Mouse (Mus musculus): ENCODE data around the gene Tdg.

Tdg gene

GRCm38 (mm10) chr10:82663289-82663688, 33.7 kb downstream of the Tdg start:
- DNase-seq (ENCODE audit: low spot score) = no peak

- no peak for DNase-seq (ENCODE audit: low spot score)
Measured at GRCm38 (mm10) chr10:82665951-82666350, 36.3 kb downstream of the Tdg start.

GRCm38 (mm10) chr10:82666436-82667234, 37.0 kb downstream of the Tdg start:
- peak; percentile 69 for DNase-seq (ENCODE audit: low spot score)

DNA sequence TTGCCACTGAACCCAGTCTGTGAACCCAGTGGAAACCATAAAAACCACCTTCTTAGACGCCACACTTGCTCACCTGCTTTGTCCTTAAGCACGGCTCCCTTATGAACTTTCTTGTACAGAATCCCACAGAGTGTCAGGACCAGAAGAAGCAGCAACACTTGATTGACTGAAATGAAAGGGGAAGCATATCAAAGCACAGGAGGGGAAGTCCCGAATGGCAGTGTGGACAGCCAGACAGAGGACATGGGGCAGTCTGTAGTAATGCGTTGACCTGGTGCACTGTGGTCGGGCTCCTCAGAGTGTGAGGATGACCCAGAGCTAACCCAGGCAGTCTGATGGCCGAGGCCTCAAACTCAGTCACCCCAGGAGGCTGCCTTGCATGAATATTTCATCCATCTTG, 40.6 kb downstream of the Tdg start:
- no peak for DNase-seq (ENCODE audit: low spot score)

GRCm38 (mm10) chr10:82676949-82677348, 47.3 kb downstream of the Tdg start:
- no peak for DNase-seq (ENCODE audit: low spot score)

- DNase-seq (ENCODE audit: low spot score) = no peak
Measured at GRCm38 (mm10) chr10:82680769-82681168, 51.1 kb downstream of the Tdg start.

GRCm38 (mm10) chr10:82681639-82682038, 52.0 kb downstream of the Tdg start:
- no peak for DNase-seq (ENCODE audit: low spot score)

DNA sequence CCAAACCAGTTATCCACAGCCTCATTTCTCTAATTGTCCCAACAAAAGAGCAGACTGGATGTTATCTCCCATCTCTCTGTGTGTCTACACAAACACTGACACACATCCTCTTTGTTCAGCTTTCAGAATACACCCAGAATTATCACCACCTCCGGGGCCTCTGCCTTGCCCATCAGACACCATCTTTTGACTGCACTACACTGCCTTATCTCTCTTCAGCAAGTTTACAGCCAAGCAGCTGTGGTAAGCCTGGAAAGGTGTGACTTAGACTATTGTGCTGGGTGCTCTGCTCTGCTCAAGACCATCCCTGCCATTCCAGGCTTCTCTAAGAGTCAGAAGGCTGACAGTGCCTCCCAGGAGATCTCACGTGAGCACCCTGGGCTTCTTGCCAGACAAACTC, 55.8 kb downstream of the Tdg start:
- DNase-seq (ENCODE audit: low spot score) = no peak

DNA sequence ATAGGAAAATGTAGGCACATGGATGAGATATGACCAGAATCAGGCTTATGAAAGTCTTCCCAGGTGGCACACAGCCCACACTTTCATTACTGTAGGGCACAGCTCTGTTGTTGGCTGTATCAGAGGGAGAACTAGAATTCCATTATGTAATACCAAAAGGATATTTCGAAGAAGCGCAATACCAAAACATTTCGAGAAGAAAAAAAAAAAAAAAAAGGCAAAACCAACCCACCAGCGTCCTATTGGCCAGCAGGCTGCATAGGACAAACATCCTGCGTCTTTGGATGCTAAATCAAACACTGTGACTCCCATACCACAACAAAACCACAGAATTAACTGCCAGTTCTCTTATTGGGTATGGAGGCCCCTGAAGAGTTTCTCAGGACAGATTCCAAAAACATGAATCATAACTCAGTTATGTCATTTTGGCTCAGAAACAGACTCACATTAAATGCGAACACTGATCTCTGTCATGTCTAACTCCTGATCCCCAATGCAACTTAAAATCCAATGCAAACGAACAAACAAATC, 60.1 kb downstream of the Tdg start:
- DNase-seq (ENCODE audit: low spot score) = no peak

GRCm38 (mm10) chr10:82690494-82690893, 60.9 kb downstream of the Tdg start, which contains the start of gene Glt8d2:
Gene Glt8d2, minus strand, starts transcription at chr10:82690650.
- DNase-seq (ENCODE audit: low spot score) = peak; percentile 32

DNA sequence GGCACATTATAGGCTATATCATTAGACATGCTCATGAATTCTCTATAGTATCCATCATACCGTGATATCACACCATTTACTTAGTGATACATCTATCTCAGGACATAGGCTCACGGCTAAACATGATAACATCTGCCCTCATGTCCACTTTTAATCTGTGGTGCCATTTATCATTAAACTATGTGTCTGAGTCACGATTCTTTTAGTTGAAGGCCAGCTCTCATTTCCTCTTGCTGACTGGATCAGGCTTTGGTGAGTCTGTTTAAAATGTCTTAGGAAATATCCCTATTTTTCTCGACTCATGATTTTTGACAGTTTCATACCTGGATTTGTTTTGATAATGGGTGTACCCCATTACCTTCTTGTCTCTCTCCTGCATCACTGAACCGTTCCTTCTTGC, 66.3 kb downstream of the Tdg start, which contains the start of gene Hcfc2:
Gene Hcfc2, plus strand, starts transcription at position 205 of the 400 bp plus-strand sequence.
- DNase-seq (ENCODE audit: low spot score) = no peak

DNA sequence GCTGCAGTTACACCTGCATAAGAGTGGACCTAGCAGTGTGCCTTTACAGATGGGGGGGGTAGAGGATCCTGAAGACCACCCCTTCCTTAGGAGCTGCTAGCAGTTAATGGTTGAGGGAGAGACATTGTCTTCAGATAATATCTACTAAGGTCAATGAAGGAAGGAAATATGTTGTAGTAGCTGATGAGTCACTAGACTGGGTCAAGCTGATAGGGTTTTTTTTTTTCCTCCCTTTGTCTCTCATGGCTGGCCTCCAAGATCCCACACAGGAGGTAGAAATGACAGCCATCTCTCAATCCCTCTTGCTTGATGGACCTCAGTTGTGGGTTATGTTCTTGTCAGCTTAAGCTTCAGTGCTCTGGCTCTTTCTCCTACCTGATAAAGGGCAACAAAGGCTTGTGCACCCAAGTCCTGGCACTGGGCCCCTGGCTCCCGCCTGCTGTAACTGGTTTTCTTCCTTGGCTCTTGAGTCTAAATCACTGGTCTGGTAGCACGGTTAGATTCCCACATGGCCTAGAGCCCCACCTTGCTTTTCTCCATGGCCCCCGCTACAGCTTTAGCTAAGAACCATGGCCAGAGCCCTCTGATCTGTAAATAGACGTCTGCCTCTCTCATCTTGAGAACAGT, 66.9 kb downstream of the Tdg start:
- no peak for DNase-seq (ENCODE audit: low spot score)

- DNase-seq (ENCODE audit: low spot score) = no peak
Measured at GRCm38 (mm10) chr10:82697305-82697898, 67.8 kb downstream of the Tdg start.

- peak; percentile 85 for DNase-seq (ENCODE audit: low spot score)
Measured at GRCm38 (mm10) chr10:82698712-82699261, 69.2 kb downstream of the Tdg start.

GRCm38 (mm10) chr10:82699296-82699941, 69.8 kb downstream of the Tdg start:
- no peak for DNase-seq (ENCODE audit: low spot score)

Measured in ovary, postnatal 14 days (tissue).